Mouse (Mus musculus) G1E (cell line): ENCODE data around the gene Ms4a4a. TPM values are rescaled to one million over a fixed set of nuclear protein-coding genes. Genes with fewer than 3 reads are reported as not detected.

Experiments used
- ATAC-seq: 2 replicates; pipeline ENCODE4 v1.8.0; 2016; ENCODE audit warnings: mild to moderate bottlenecking; ENCODE audit not compliant: insufficient number of reproducible peaks, poor library complexity, low FRiP score, severe bottlenecking; ENCODE audit errors: extremely low read depth
- DNase-seq: peaks from one replicate; pipeline ENCODE4 v3.0.0; 2012; ENCODE audit warnings: low spot score
- H3K27me3 ChIP-seq: 2 replicates; pipeline ENCODE4 v1.6.1; 2012; ENCODE audit warnings: mild to moderate bottlenecking, low read length, inconsistent platforms; ENCODE audit not compliant: insufficient read depth
- H3K36me3 ChIP-seq: replicated peaks from 2 replicates; pipeline ENCODE3; 2012; ENCODE audit warnings: mild to moderate bottlenecking, inconsistent platforms
- H3K4me1 ChIP-seq: 2 replicates; pipeline ENCODE4 v1.6.1; 2012; ENCODE audit warnings: low read depth, low read length, inconsistent platforms, mixed read lengths; ENCODE audit not compliant: insufficient read depth
- H3K4me3 ChIP-seq: 2 replicates; pipeline ENCODE4 v1.5.1; 2012; ENCODE audit warnings: low read depth, mild to moderate bottlenecking, inconsistent platforms, low read length, moderate library complexity, mixed read lengths
- H3K9me3 ChIP-seq: replicated peaks from 2 replicates; pipeline ENCODE4 v1.6.1; 2012; ENCODE audit warnings: inconsistent platforms
- CTCF ChIP-seq: IDR thresholded peaks from 2 replicates; pipeline ENCODE4 v1.5.1; 2012; ENCODE audit warnings: low read depth, low read length, inconsistent platforms, mixed read lengths
- GATA1 ChIP-seq: IDR thresholded peaks from 2 replicates; pipeline ENCODE4 v1.6.1; 2012; ENCODE audit warnings: borderline replicate concordance, low read length, inconsistent platforms, mixed read lengths
- GATA2 ChIP-seq: IDR thresholded peaks from 2 replicates; pipeline ENCODE4 v1.6.1; 2012; ENCODE audit warnings: low read depth, low read length, inconsistent platforms, borderline replicate concordance
- POLR2AphosphoS5 ChIP-seq: IDR thresholded peaks from 2 replicates; pipeline ENCODE4 v1.6.1; 2012; ENCODE audit warnings: low read depth, low read length, inconsistent platforms; ENCODE audit not compliant: insufficient replicate concordance
- TAL1 ChIP-seq: conservative IDR thresholded peaks from 2 replicates; pipeline ENCODE4 v1.6.1; 2012; ENCODE audit warnings: low read depth, low read length, inconsistent platforms, mixed read lengths
- polyA plus RNA-seq: library from polyadenylated mRNA; stranded (reverse); fragments of >175 nt; gene quantifications from 2 replicates; pipeline ENCODE4 v1.2.3, GENCODE M21; 2012
- total RNA-seq, 2 experiments: library from RNA; stranded (forward) in 1 of 2; stranded (reverse) in 1 of 2; fragments of 200-1000 nt in 1 of 2; fragments of >200 nt in 1 of 2; fragmentation: Nextera tagmentation in 1 of 2; gene quantifications; 2 replicates each; pipeline ENCODE4 v1.2.3; 2014 to 2017

Ms4a4a gene
- total and polyA plus RNA-seq, 3 experiments: not detected

GRCm38 (mm10) chr19:11387685-11388084 is 12.4 kb downstream of the Ms4a4a start:
- TF ChIP-seq CTCF: no peak
- TF ChIP-seq POLR2AphosphoS5: no peak
- no peak for TF ChIP-seq GATA2
- TF ChIP-seq TAL1: no peak
- no peak for TF ChIP-seq GATA1
- H3K27me3 ChIP-seq: no peaks in the 10 kb centered on the region
- H3K4me3 ChIP-seq: no peak overlapping the region
- H3K36me3 ChIP-seq: no peaks in the 10 kb centered on the region
- ATAC-seq: no peak
- DNase-seq: no peak
- no peaks in the 10 kb centered on the region for H3K9me3 ChIP-seq
- H3K4me1 ChIP-seq: no peaks in the 10 kb centered on the region

- H3K9me3 ChIP-seq: no peaks in the 10 kb centered on the region
- H3K4me3 ChIP-seq: no peak overlapping the region
- TF ChIP-seq TAL1: no peak
- no peak for TF ChIP-seq GATA1
- TF ChIP-seq GATA2: no peak
- no peak for TF ChIP-seq CTCF
- TF ChIP-seq POLR2AphosphoS5: no peak
- H3K27me3 ChIP-seq: no peaks in the 10 kb centered on the region
- no peak for ATAC-seq
- DNase-seq: no peak
- no peaks in the 10 kb centered on the region for H3K4me1 ChIP-seq
- no peaks in the 10 kb centered on the region for H3K36me3 ChIP-seq
Observed at GRCm38 (mm10) chr19:11388949-11389348, 13.6 kb downstream of the Ms4a4a start.

- no peaks in the 10 kb centered on the region for H3K27me3 ChIP-seq
- no peaks in the 10 kb centered on the region for H3K9me3 ChIP-seq
- DNase-seq (no peak), ATAC-seq (no peak)
- no peak for TF ChIP-seq POLR2AphosphoS5
- no peak for TF ChIP-seq CTCF
- TF ChIP-seq GATA2: no peak
- TF ChIP-seq GATA1: no peak
- TF ChIP-seq TAL1: no peak
- no peak overlapping the region for H3K4me3 ChIP-seq
- no peaks in the 10 kb centered on the region for H3K4me1 ChIP-seq
- no peaks in the 10 kb centered on the region for H3K36me3 ChIP-seq
Observed at GRCm38 (mm10) chr19:11395769-11396168, 20.4 kb downstream of the Ms4a4a start.

GRCm38 (mm10) chr19:11404527-11404926 is 29.2 kb downstream of the Ms4a4a start, which contains the start of gene Ms4a4c:
Ms4a4c (plus strand) TSS chr19:11404770.
- ATAC-seq (no peak), DNase-seq (no peak)
- H3K9me3 ChIP-seq: no peaks in the 10 kb centered on the region
- TF ChIP-seq GATA2 (no peak), GATA1 (no peak), POLR2AphosphoS5 (no peak), TAL1 (no peak), CTCF (no peak)
- H3K4me3 ChIP-seq: no peak within 1 kb of the TSS
- no peaks in the 10 kb centered on the region for H3K4me1 ChIP-seq
- H3K27me3 ChIP-seq: no peaks in the 10 kb centered on the region
- H3K36me3 ChIP-seq: no peaks in the 10 kb centered on the region

- no peak overlapping the region for H3K4me3 ChIP-seq
- no peaks in the 10 kb centered on the region for H3K9me3 ChIP-seq
- DNase-seq (no peak), ATAC-seq (no peak)
- no peaks in the 10 kb centered on the region for H3K36me3 ChIP-seq
- H3K4me1 ChIP-seq: no peaks in the 10 kb centered on the region
- TF ChIP-seq GATA2 (no peak), TAL1 (no peak), POLR2AphosphoS5 (no peak), CTCF (no peak), GATA1 (no peak)
- no peaks in the 10 kb centered on the region for H3K27me3 ChIP-seq
Observed at GRCm38 (mm10) chr19:11407428-11407827, 32.1 kb downstream of the Ms4a4a start.

- no peaks in the 10 kb centered on the region for H3K27me3 ChIP-seq
- H3K9me3 ChIP-seq: no peaks in the 10 kb centered on the region
- TF ChIP-seq TAL1: no peak
- no peak for TF ChIP-seq CTCF
- TF ChIP-seq POLR2AphosphoS5: no peak
- no peak for TF ChIP-seq GATA2
- TF ChIP-seq GATA1: no peak
- no peak overlapping the region for H3K4me3 ChIP-seq
- H3K4me1 ChIP-seq: no peaks in the 10 kb centered on the region
- no peak for ATAC-seq
- no peaks in the 10 kb centered on the region for H3K36me3 ChIP-seq
- DNase-seq: no peak
Observed at GRCm38 (mm10) chr19:11408591-11408990, 33.3 kb downstream of the Ms4a4a start.

GRCm38 (mm10) chr19:11411640-11412039 is 36.3 kb downstream of the Ms4a4a start:
- no peaks in the 10 kb centered on the region for H3K36me3 ChIP-seq
- TF ChIP-seq GATA2: no peak
- no peak for TF ChIP-seq CTCF
- H3K4me3 ChIP-seq: no peak overlapping the region
- no peaks in the 10 kb centered on the region for H3K27me3 ChIP-seq
- no peaks in the 10 kb centered on the region for H3K4me1 ChIP-seq
- H3K9me3 ChIP-seq: no peaks in the 10 kb centered on the region
- ATAC-seq (no peak), DNase-seq (no peak)
